Mouse (Mus musculus) liver, postnatal 0 days (tissue): ENCODE measurements around the gene Clmn.

Source experiments
- CTCF ChIP-seq: sonication (generic); IDR thresholded peaks from 2 replicates; pipeline ENCODE4 v1.5.1; 2016; ENCODE audit warnings: antibody characterized with exemption, low read depth
- EP300 ChIP-seq: IDR thresholded peaks from 2 replicates; pipeline ENCODE4 v1.6.1; 2016; ENCODE audit warnings: antibody characterized with exemption, low read depth, mild to moderate bottlenecking

GRCm38 (mm10) chr12:104886104-104886503 is 21.2 kb upstream of the Clmn start:
- no peak for TF ChIP-seq CTCF
- TF ChIP-seq EP300: no peak
